Mouse (Mus musculus): ENCODE results near the gene Fcgr1. TPM values are rescaled to one million over a fixed set of nuclear protein-coding genes. Genes with fewer than 3 reads are reported as not detected.
"Not testable (repeated sequence)": the region's sequence is repeated elsewhere in the genome, so short reads cannot be mapped to it uniquely, and the experiment has no call there.

Fcgr1 gene
- polyA plus RNA-seq, 1 experiment from 2014 or later, result 4.7 TPM

- H3K4me2 ChIP-seq, result peak overlapping the region; percentile 6; the same call in 1 of the 2 replicates
- no peaks in the 10 kb centered on the region for H3K9me3 ChIP-seq (replicated peaks)
- no peak overlapping the region for H3K9ac ChIP-seq
- H3K4me3 ChIP-seq (replicated peaks), result no peak overlapping the region; the same call in 1 of the 2 replicates
- H3K27ac ChIP-seq (replicated peaks), result peak overlapping the region; percentile 22; the same call in 1 of the 2 replicates
- H3K4me1 ChIP-seq (replicated peaks), result no peaks in the 10 kb centered on the region
- no peak for ATAC-seq (ENCODE audit: insufficient read depth)
- peaks cover 7% of the 10 kb centered on the region; the same call in 1 of the 2 replicates for H3K27me3 ChIP-seq
- no peaks in the 10 kb centered on the region for H3K36me3 ChIP-seq (replicated peaks)
- WGBS (ENCODE audit: insufficient replicate concordance), result 20% methylated on average over 5 of the region's 5 CpGs
Observed at GRCm38 (mm10) chr3:96293368-96293767, 401 bp downstream of the Fcgr1 start.

DNA sequence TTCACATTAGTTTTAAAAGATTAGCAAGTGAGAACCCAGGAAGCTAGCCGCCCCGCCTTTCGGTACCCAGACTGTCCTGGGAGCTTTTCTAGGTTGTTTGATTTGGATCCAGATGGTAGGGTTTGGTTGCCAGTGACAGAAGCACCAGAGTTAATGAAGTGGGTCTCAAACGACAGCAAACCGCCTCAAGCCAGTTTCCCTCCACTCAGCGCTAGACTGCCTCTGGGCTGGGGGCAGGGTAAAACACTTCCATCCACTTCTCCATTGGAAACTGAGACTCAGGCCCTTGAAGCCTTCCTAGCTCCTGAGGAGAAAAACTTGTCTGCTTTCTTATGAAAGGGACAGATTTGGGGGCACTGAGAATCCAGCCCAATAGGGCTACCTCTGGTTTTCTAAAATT lies 1.1 kb downstream of the Fcgr1 start:
- no peaks in the 10 kb centered on the region for H3K4me1 ChIP-seq (replicated peaks)
- no peaks in the 10 kb centered on the region for H3K36me3 ChIP-seq (replicated peaks)
- no peak overlapping the region; the same call in 1 of the 2 replicates for H3K27ac ChIP-seq (replicated peaks)
- no peak overlapping the region for H3K9ac ChIP-seq
- no peak for ATAC-seq (ENCODE audit: insufficient read depth)
- 53% methylated on average over 6 of the region's 6 CpGs for WGBS (ENCODE audit: insufficient replicate concordance)
- H3K4me2 ChIP-seq, result no peak overlapping the region
- no peaks in the 10 kb centered on the region for H3K9me3 ChIP-seq (replicated peaks)
- no peak overlapping the region; the same call in 1 of the 2 replicates for H3K4me3 ChIP-seq (replicated peaks)
- H3K27me3 ChIP-seq, result peaks cover 7% of the 10 kb centered on the region; the same call in 1 of the 2 replicates

DNA sequence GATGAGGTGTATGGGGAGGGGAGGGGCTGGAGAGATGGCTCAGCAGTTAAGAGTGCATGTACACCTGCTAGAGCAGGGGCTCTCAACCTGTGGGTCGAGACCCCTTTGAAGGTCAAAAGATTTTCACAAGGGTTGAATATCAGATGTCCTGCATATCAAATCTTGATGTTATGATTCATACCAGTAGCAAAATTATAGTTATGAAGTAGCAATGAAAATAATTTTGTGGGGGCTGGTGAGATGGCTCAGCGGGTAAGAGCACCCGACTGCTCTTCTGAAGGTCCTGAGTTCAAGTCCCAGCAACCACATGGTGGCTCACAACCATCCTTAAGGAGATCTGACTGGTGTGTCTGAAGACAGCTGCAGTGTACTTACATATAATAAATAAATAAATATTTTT lies 3.0 kb downstream of the Fcgr1 start:
- H3K9me3 ChIP-seq (replicated peaks); H3K9ac ChIP-seq; H3K36me3 ChIP-seq (replicated peaks); H3K27me3 ChIP-seq; H3K4me1 ChIP-seq (replicated peaks); ATAC-seq (ENCODE audit: insufficient read depth); H3K27ac ChIP-seq (replicated peaks); H3K4me2 ChIP-seq; H3K4me3 ChIP-seq (replicated peaks): not testable (repeated sequence)
- WGBS (ENCODE audit: insufficient replicate concordance), result 70% methylated on average over 3 of the region's 3 CpGs

GRCm38 (mm10) chr3:96289201-96289600 lies 4.6 kb downstream of the Fcgr1 start:
- H3K9me3 ChIP-seq (replicated peaks), result no peaks in the 10 kb centered on the region
- H3K4me3 ChIP-seq (replicated peaks), result no peak overlapping the region
- no peaks in the 10 kb centered on the region for H3K4me1 ChIP-seq (replicated peaks)
- no peak overlapping the region for H3K4me2 ChIP-seq
- no peak overlapping the region for H3K27ac ChIP-seq (replicated peaks)
- peaks cover 15% of the 10 kb centered on the region for H3K27me3 ChIP-seq
- no peak overlapping the region for H3K9ac ChIP-seq
- no peaks in the 10 kb centered on the region for H3K36me3 ChIP-seq (replicated peaks)
- no peak for ATAC-seq (ENCODE audit: insufficient read depth)
- 64% methylated on average over 3 of the region's 3 CpGs for WGBS (ENCODE audit: insufficient replicate concordance)

GRCm38 (mm10) chr3:96287334-96287733 lies 6.4 kb downstream of the Fcgr1 start:
- 86% methylated on average over 11 of the region's 11 CpGs for WGBS (ENCODE audit: insufficient replicate concordance)
- not testable (repeated sequence) for H3K27ac ChIP-seq (replicated peaks); H3K4me3 ChIP-seq (replicated peaks); H3K9ac ChIP-seq; H3K4me2 ChIP-seq; H3K36me3 ChIP-seq (replicated peaks); H3K9me3 ChIP-seq (replicated peaks); ATAC-seq (ENCODE audit: insufficient read depth); H3K4me1 ChIP-seq (replicated peaks)
- H3K27me3 ChIP-seq, result peaks cover 31% of the 10 kb centered on the region

GRCm38 (mm10) chr3:96284457-96284856 lies 9.3 kb downstream of the Fcgr1 start:
- Histone ChIP-seq H3K4me2 (no peak overlapping the region), H3K27me3 (peaks cover 49% of the 10 kb centered on the region), H3K27ac (replicated peaks) (no peak overlapping the region), H3K4me1 (replicated peaks) (no peaks in the 10 kb centered on the region), H3K9me3 (replicated peaks) (no peaks in the 10 kb centered on the region), H3K4me3 (replicated peaks) (no peak overlapping the region), H3K36me3 (replicated peaks) (no peaks in the 10 kb centered on the region), H3K9ac (no peak overlapping the region)
- no peak for ATAC-seq (ENCODE audit: insufficient read depth)
- 14% methylated on average over 4 of the region's 4 CpGs for whole genome bisulfite sequencing (ENCODE audit: insufficient replicate concordance)

DNA sequence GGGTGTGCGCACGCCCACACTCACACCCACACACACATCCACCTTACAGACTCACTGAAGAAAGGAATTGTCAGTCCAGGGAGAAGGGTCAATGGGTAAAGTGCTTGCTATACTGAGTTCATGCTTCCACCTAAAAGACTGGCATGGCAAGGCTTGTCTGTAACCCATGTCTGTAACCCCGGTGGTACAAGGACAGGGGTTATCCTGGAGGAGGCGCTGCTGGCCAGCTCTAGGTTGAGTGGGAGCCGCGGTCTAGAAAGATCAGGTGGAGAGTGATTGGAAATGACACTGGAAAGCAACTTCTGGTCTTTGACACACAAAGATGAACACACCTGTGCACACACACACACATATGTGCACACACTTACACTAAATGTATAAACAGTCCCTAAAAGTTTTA lies 13.1 kb downstream of the Fcgr1 start:
- Histone ChIP-seq H3K4me1 (replicated peaks) (peaks cover 18% of the 10 kb centered on the region), H3K27me3 (peaks cover 45% of the 10 kb centered on the region), H3K4me2 (no peak overlapping the region), H3K27ac (replicated peaks) (no peak overlapping the region), H3K9ac (no peak overlapping the region), H3K36me3 (replicated peaks) (no peaks in the 10 kb centered on the region), H3K4me3 (replicated peaks) (no peak overlapping the region), H3K9me3 (replicated peaks) (no peaks in the 10 kb centered on the region)
- 49% methylated on average over 6 of the region's 6 CpGs for WGBS (ENCODE audit: insufficient replicate concordance)
- no peak for ATAC-seq (ENCODE audit: insufficient read depth)

DNA sequence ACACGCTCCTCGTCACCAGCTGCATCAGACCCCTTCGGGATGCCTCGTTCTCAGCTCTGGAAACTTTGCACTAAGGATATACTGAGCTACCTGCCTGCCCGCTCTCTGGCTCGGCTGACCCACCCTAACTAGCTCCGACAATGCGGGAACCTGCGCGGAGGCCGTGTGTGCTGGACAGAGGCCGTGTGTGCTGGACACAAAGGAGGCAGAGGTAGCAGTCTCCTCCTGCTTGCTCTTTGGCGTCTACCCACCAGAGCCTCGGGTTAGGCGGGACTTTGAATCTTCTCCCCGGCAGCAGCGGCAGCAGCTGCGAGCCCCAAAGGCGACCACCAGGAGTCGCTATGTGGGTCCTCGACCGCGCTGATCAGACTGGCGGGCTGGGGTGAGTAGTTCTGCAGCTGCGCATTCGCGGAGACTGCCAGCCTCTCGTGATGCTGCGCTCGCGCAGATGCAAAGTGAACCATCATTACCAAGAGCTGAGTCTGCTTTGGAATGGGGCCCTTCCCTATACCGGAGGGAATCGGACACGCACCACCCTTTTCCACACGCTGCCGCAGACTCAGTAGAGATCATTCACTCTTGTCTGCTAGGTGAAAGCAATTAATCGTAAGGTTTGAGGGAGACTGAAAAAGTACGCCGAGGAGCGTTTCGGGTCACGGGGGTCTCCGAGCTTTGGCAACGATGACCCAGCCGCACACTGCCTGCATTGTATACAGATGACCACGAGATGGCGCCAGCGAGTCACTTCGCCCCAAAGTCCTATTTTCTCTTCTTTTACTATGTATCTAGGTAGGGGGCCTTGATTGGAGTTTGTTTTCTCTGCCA lies 15.8 kb downstream of the Fcgr1 start:
- Histone ChIP-seq H3K4me1 (replicated peaks) (peaks cover 26% of the 10 kb centered on the region), H3K9ac (peak overlapping the region; percentile 81), H3K36me3 (replicated peaks) (no peaks in the 10 kb centered on the region), H3K4me2 (peak overlapping the region; percentile 93), H3K27ac (replicated peaks) (peak overlapping the region; percentile 84), H3K27me3 (peaks cover 26% of the 10 kb centered on the region), H3K4me3 (replicated peaks) (peak overlapping the region; percentile 65), H3K9me3 (replicated peaks) (no peaks in the 10 kb centered on the region)
- ATAC-seq (ENCODE audit: insufficient read depth), result peak; percentile 90
- under 1% methylated on average over 49 of the region's 49 CpGs for WGBS (ENCODE audit: insufficient replicate concordance)

DNA sequence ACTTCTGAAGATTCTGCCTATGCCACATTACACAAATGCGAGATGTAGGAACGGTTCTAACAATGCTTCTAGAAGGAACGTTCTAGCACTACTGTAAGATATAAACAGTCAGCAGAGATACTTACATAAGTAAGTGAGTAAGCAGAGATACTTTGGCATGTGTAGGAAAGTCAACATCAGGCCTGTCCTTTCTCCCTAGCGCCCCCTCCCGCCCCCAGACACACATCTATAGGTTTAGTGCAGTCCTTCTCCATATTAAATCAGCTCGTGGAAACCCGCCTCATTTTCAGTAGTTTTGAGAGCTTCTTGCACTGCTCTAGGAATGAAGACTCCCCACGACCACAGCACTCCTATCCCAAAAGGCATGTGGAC lies 16.4 kb downstream of the Fcgr1 start:
- peak overlapping the region; percentile 84 for H3K27ac ChIP-seq (replicated peaks)
- peak overlapping the region; percentile 93 for H3K4me2 ChIP-seq
- peak; percentile 72 for ATAC-seq (ENCODE audit: insufficient read depth)
- H3K36me3 ChIP-seq (replicated peaks), result no peaks in the 10 kb centered on the region
- H3K4me3 ChIP-seq (replicated peaks), result peak overlapping the region; percentile 65
- H3K9ac ChIP-seq, result peak overlapping the region; percentile 81
- peaks cover 20% of the 10 kb centered on the region for H3K27me3 ChIP-seq
- peaks cover 26% of the 10 kb centered on the region for H3K4me1 ChIP-seq (replicated peaks)
- 12% methylated on average over 8 of the region's 8 CpGs for WGBS (ENCODE audit: insufficient replicate concordance)
- no peaks in the 10 kb centered on the region for H3K9me3 ChIP-seq (replicated peaks)

- Histone ChIP-seq H3K27me3 (no peaks in the 10 kb centered on the region), H3K4me1 (replicated peaks) (peaks cover 32% of the 10 kb centered on the region), H3K9me3 (replicated peaks) (no peaks in the 10 kb centered on the region), H3K36me3 (replicated peaks) (no peaks in the 10 kb centered on the region), H3K4me3 (replicated peaks) (no peak overlapping the region), H3K4me2 (no peak overlapping the region), H3K9ac (no peak overlapping the region), H3K27ac (replicated peaks) (no peak overlapping the region)
- WGBS (ENCODE audit: insufficient replicate concordance), result 44% methylated on average over 17 of the region's 17 CpGs
- no peak for ATAC-seq (ENCODE audit: insufficient read depth)
Observed at GRCm38 (mm10) chr3:96273591-96274465, 19.9 kb downstream of the Fcgr1 start.
